Mouse (Mus musculus) CD8-positive naive resting alpha-beta T cell, adult 2 months (primary cell): ENCODE data around the gene B9d1.

Source experiments
- DNase-seq, 2 experiments: peaks; one replicate each; pipeline ENCODE4 v3.0.0; 2022; ENCODE audit warnings: low read depth in 2 of 2, low spot score in 2 of 2

B9d1 gene

GRCm38 (mm10) chr11:61504713-61505257 lies at the start of gene B9d1:
Gene B9d1, plus strand, starts transcription at chr11:61505144.
- peak; percentile 89 to 93 for DNase-seq

GRCm38 (mm10) chr11:61464071-61464470 lies 40.9 kb upstream of the B9d1 start:
- no peak for DNase-seq

GRCm38 (mm10) chr11:61465422-61465821 lies 39.5 kb upstream of the B9d1 start:
- DNase-seq = no peak

GRCm38 (mm10) chr11:61468534-61468933 lies 36.4 kb upstream of the B9d1 start:
- DNase-seq = no peak

- DNase-seq = no peak
Measured at GRCm38 (mm10) chr11:61469317-61469917, 35.5 kb upstream of the B9d1 start.

GRCm38 (mm10) chr11:61470880-61471279 lies 34.1 kb upstream of the B9d1 start:
- no peak for DNase-seq

- no peak for DNase-seq
Measured at GRCm38 (mm10) chr11:61473630-61474029, 31.3 kb upstream of the B9d1 start.

- no peak for DNase-seq
Measured at GRCm38 (mm10) chr11:61476786-61477382, 28.1 kb upstream of the B9d1 start.

- no peak for DNase-seq
Measured at GRCm38 (mm10) chr11:61477566-61478508, 27.1 kb upstream of the B9d1 start.

- DNase-seq = no peak
Measured at GRCm38 (mm10) chr11:61478788-61479187, 26.2 kb upstream of the B9d1 start.

- DNase-seq = no peak
Measured at GRCm38 (mm10) chr11:61481239-61482090, 23.5 kb upstream of the B9d1 start.

- DNase-seq = no peak
Measured at GRCm38 (mm10) chr11:61483226-61483845, 21.6 kb upstream of the B9d1 start.

GRCm38 (mm10) chr11:61484256-61484612 lies 20.7 kb upstream of the B9d1 start:
- no peak for DNase-seq

- no peak for DNase-seq
Measured at GRCm38 (mm10) chr11:61484613-61485540, 20.1 kb upstream of the B9d1 start, which contains the start of gene Mfap4. Gene Mfap4, plus strand, starts transcription at chr11:61485431.

- no peak for DNase-seq
Measured at GRCm38 (mm10) chr11:61485541-61486457, 19.1 kb upstream of the B9d1 start.

- DNase-seq = no peak
Measured at GRCm38 (mm10) chr11:61486458-61487219, 18.3 kb upstream of the B9d1 start.

- no peak for DNase-seq
Measured at GRCm38 (mm10) chr11:61487401-61487800, 17.5 kb upstream of the B9d1 start.
